Mouse (Mus musculus): ENCODE results near the gene Fsip2. TPM values are rescaled to one million over a fixed set of nuclear protein-coding genes. Genes with fewer than 3 reads are reported as not detected.

The Fsip2 gene
- polyA plus RNA-seq (2015; fragmentation: Nextera tagmentation; extraction: Ambion mirVana) = not detected in 2 replicates

DNA sequence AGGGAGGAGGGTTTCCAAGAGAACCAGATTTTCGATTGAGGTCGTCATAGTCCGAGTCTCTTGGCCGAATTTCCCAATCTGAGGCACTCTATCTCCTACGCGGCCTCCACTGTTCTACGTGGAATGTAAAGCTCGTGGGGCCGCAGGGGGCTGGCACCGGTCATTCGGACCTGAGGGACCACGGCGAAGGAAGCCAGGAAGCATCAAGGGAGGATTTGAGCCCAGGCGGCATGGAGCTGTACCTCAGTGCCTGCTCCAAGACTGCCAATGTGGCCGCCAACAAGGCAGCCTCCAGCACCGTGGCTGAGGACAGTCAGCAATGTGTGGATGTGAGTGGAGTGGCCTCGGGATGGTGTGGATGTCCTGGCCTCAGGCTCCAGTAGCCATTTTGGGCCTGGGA lies at the start of gene Fsip2:
Gene Fsip2, plus strand, starts transcription at position 163 of the 400 bp plus-strand sequence.
- H3K36me3 ChIP-seq (replicated peaks) = no peaks in the 10 kb centered on the region
- no peak within 1 kb of the TSS for H3K9ac ChIP-seq
- WGBS = 94% methylated on average over 17 of the region's 17 CpGs
- no peaks in the 10 kb centered on the region for H3K27me3 ChIP-seq (replicated peaks)
- no peaks in the 10 kb centered on the region for H3K4me1 ChIP-seq
- no peak within 1 kb of the TSS for H3K27ac ChIP-seq
- H3K9me3 ChIP-seq = no peaks in the 10 kb centered on the region
- no peak within 1 kb of the TSS for H3K4me2 ChIP-seq
- H3K4me3 ChIP-seq = no peak within 1 kb of the TSS
- ATAC-seq (replicated peaks) = no peak

DNA sequence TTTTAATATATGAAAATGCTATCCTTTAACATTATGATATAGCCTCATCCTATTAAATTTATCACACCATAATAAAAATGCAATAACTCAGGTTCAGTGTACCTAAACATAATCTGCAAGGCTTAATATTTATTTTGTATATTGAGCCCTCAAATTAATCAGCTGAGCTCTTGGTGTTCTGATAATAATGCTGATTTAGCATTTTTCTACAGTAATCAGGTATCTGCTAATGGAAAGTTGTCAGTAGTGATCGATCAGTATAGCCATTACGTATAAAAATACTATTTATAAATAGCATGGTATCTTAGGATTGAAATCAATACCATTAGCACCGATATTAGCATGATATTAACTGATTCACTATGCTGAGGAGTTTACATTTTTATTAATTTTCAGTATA lies 20.0 kb downstream of the Fsip2 start:
- WGBS = 90% methylated on average over 3 of the region's 3 CpGs
- ATAC-seq (replicated peaks) = no peak
- H3K4me1 ChIP-seq = no peaks in the 10 kb centered on the region

DNA sequence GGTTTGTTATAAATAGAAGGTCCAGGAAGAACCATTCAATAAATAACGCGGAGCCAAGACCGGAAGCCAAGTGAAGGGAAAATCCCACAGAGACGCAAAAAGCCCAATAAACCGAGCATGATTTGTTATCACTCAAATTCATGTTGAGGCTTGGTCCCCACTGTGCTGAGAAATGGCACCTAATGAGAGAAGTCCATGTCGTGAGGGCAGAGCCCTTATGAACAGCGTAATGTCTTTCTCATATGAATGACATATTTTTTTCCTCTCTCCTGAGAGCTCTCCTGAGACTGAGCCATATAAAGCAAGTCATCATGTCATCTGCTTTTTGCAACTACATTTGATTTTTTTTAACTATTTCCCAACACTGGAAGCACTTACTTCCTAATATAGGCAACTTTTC lies 82.4 kb downstream of the Fsip2 start:
- H3K4me2 ChIP-seq = no peak overlapping the region
- no peak for ATAC-seq (replicated peaks)
- 84% methylated on average over 7 of the region's 7 CpGs for WGBS

More for the DNA sequence above, 20.0 kb downstream of the Fsip2 start:
- no peak overlapping the region for H3K4me3 ChIP-seq
- no peak overlapping the region for H3K27ac ChIP-seq
- H3K36me3 ChIP-seq (replicated peaks) = no peaks in the 10 kb centered on the region
- no peaks in the 10 kb centered on the region for H3K9me3 ChIP-seq
- no peaks in the 10 kb centered on the region for H3K27me3 ChIP-seq (replicated peaks)
- no peak overlapping the region for H3K4me2 ChIP-seq
- no peak overlapping the region for H3K9ac ChIP-seq

DNA sequence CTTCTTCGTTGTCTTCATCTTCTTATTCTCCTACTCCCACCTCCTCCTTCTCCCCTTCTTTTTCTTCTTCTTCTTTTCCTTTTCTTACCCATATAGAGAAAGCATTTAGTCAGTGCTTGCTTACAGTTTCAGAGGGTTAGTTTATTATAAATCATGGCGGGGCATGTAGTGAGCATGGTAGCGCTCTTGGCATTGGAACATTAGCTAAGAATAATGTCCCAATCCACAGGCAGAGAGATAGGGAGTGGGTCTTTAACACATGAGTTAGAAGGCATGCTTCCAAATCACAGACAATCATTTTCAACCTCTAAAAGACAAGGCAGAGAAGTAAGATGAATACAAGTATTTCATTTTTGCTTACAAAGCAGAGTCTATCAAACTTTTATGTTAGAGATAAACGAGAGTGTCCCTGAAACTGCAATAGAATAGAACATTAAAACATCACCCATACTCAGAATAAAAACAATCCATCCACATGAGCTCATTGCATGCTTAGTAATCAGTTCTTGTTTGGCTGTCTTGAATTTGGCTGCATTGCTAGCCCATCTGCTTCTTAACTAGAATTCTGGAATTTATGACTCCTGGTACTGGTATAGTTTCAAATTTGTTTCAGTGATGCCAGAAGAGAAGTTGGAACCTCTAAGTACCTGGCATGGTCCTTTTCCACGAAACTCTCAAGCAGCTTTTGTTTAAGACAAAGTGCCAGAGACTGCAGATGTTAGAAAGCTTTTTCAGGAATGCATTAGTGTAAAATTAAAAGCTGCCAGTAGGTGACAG lies 109.7 kb downstream of the Fsip2 start:
- Histone ChIP-seq H3K4me2 (no peak overlapping the region), H3K9me3 (no peaks in the 10 kb centered on the region), H3K4me3 (no peak overlapping the region), H3K27me3 (replicated peaks) (no peaks in the 10 kb centered on the region), H3K36me3 (replicated peaks) (no peaks in the 10 kb centered on the region), H3K9ac (no peak overlapping the region), H3K4me1 (no peaks in the 10 kb centered on the region), H3K27ac (no peak overlapping the region)
- WGBS = 81% methylated on average over 5 of the region's 5 CpGs
- ATAC-seq (replicated peaks) = no peak

More for the DNA sequence above, 82.4 kb downstream of the Fsip2 start:
- Histone ChIP-seq H3K4me1 (no peaks in the 10 kb centered on the region), H3K9ac (no peak overlapping the region), H3K36me3 (replicated peaks) (no peaks in the 10 kb centered on the region), H3K27me3 (replicated peaks) (no peaks in the 10 kb centered on the region), H3K9me3 (no peaks in the 10 kb centered on the region), H3K27ac (no peak overlapping the region), H3K4me3 (no peak overlapping the region)

Measured in midbrain, embryonic 15.5 days (tissue).